Mouse (Mus musculus) central nervous system, embryonic 14 days (tissue): Measurements from ENCODE around the gene Tepp. TPM values are rescaled to one million over a fixed set of nuclear protein-coding genes. Genes with fewer than 3 reads are reported as not detected.

Experiments used
- polyA plus RNA-seq: library from polyadenylated mRNA; depleted of rRNA; stranded (reverse); fragments of >200 nt; gene quantifications from 2 replicates; pipeline ENCODE4 v1.2.3, GENCODE M21; 2012; rRNA removed

The Tepp gene
- polyA plus RNA-seq = 1.4 and 1.7 TPM in 2 replicates

GRCm38 (mm10) chr8:95310342-95310970, at the start of gene Tepp:
Gene Tepp (plus strand): TSS chr8:95310566.

DNA sequence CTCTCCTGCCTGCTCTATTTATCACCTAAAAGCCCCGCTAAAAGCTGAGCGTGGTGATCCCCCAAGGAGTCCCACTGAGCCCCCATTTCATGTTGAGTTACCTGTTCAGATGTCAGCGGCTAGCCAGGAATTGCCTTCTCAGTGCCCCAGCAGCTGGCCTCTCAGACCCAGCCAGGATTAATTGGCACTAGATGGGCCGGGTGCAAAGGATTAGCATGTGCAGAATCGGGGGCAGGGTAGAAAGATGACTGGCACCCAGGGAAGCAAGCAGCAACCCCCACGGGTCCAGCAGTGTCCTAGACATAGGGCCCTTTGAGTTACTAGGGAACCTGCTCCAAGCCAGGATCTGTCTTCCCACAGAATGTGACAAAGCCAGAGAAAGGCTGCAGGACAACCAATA, 3.9 kb upstream of the Tepp start, which contains the start of gene Cngb1:
Gene Cngb1, minus strand, starts transcription at position 155 of the 400 bp plus-strand sequence.

DNA sequence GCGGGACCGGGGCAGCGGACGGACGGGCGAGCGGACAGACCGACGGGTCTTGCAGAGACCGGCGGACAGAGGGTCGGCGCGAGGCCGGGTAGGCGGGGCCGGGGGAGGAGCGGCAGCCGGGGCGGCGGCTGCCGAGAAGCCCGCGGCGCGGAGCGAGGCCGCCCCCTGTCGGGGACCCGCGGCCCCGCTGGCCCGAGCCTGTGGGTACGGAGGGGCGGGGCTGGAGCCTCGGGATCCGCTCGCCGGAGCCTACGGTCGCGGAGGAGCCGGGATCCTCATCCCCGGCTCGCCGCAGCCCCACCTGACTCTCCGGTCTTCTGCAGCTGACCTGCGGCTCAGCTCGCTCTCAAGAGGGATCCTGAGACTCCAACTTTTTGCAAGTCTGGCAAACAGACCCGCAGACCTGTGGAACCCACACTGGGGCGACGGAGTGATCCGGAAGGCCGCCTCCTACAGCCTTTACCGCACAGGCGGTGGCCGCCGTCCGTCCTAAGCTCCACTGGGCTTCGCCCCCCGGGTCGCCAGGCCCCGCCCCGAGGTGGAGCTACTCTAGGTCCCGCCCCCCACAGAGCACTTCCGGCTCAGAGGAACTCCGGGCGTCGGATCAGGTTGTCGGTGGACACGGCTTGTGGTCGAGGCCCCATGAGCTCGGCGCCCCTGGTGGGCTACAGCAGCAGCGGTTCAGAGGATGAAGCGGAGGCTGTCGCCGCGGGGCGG, 21.5 kb downstream of the Tepp start, which contains the start of the genes Zfp319 and Usb1:
Gene Zfp319, minus strand, starts transcription at position 231 of the 717 bp plus-strand sequence.
Gene Usb1, plus strand, starts transcription at position 565 of the 717 bp plus-strand sequence.

DNA sequence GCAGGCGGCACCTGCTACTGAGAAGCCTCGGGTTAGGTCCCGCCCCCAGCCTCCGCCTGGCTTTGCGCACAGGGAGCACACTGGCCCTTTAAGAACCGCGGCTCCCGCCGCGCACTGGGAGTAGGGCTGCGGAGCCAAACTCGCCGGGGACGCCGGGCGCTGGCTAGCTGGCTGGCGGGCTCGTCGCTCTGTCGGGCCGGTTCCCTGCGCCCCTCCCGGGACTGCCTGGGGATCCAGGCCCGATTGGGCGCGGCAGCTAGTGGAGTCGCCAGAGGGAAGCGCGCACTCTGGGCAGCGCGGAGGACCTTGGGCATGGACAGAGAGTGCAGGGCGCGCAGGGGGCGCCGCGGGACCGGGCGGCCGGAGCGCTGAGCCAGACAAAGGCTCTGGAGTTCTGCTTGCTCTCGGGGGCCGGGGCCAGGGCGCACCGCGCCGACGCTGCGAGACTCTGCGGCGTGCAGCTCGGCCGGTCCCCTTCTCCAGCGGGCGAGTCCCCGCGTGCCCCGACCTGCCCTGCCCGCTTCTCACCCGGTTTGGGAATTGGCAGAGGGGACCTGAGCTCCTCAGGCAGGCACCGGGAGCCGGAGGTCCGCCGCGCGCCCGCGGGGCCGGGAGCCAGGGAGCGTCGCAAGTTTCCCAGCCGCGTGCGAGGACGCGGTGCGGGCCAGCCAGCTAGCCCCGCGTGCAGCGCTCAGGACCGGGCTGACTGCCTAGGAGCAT, 41.9 kb downstream of the Tepp start, which contains the start of gene Mmp15:
Gene Mmp15, plus strand, starts transcription at position 118 of the 720 bp plus-strand sequence.

Other genes starting within 250 kb of the Tepp start
- 49.0 and 50.8 TPM in 2 replicates for gene Katnb1, start 229.4 kb upstream of the Tepp start, polyA plus RNA-seq
- 25.3 and 28.3 TPM in 2 replicates for gene Kifc3, start 107.8 kb upstream of the Tepp start, polyA plus RNA-seq
- 0.45 and 0.75 TPM in 2 replicates for gene Cngb1, start 4.0 kb upstream of the Tepp start, polyA plus RNA-seq
- gene Zfp319, start 21.4 kb downstream of the Tepp start, polyA plus RNA-seq = 20.8 and 22.2 TPM in 2 replicates
- gene Usb1, start 21.7 kb downstream of the Tepp start, polyA plus RNA-seq = 41.7 and 43.9 TPM in 2 replicates
- 19.4 and 22.6 TPM in 2 replicates for gene Mmp15, start 41.7 kb downstream of the Tepp start, polyA plus RNA-seq
- gene Cfap20, start 124.3 kb downstream of the Tepp start, polyA plus RNA-seq = 132 and 138 TPM in 2 replicates
- 49.8 TPM in 2 replicates for gene Csnk2a2, start 179.5 kb downstream of the Tepp start, polyA plus RNA-seq
- gene Ccdc113, start 223.5 kb downstream of the Tepp start, polyA plus RNA-seq = 0.95 and 1.5 TPM in 2 replicates